Mouse (Mus musculus) heart, postnatal 4 days (tissue): ENCODE measurements around the gene Dzip1l. TPM values are rescaled to one million over a fixed set of nuclear protein-coding genes. Genes with fewer than 3 reads are reported as not detected.

ENCODE experiments used
- DNase-seq: peaks from one replicate; pipeline ENCODE4 v3.0.0; 2021
- total RNA-seq, 2 experiments: library from RNA; stranded (reverse); gene quantifications; 2 replicates each; pipeline ENCODE4 v1.2.3; 2021

Gene Dzip1l
- total RNA-seq, 2 experiments from 2014 or later: 13.2 to 16.2 TPM

GRCm38 (mm10) chr9:99660756-99661155, 31.5 kb downstream of the Dzip1l start:
- DNase-seq: no peak

DNA sequence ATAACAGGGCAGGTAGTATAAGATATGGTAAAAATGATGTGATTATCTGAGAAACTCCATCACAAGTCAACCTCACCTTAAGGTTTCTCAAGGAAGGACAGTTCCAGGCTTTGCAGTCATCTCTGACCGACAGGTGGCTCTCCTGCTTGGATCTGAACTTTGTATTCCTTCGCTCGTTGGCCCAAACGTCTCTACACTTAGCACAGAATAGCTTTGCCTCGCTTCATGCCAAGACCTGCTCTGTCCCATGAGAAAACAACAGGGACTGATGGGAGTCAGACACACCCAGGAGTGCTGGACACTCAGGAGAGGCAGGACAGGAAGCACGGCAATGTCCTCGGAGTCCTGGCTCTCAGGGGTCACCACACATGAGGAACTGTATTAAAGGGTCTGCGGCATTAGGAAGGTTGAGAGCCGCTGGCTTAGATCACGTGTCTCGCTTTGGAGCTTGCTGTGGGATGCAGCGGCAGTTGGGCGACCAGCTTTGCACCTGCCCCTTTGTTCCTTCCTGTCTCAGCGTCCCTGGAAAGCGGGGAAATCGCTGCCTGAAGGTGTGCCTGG, 32.4 kb downstream of the Dzip1l start:
- no peak for DNase-seq

- DNase-seq: peak; percentile 76
Measured at GRCm38 (mm10) chr9:99662406-99662805, 33.1 kb downstream of the Dzip1l start.

GRCm38 (mm10) chr9:99662887-99663286, 33.6 kb downstream of the Dzip1l start:
- DNase-seq: no peak

DNA sequence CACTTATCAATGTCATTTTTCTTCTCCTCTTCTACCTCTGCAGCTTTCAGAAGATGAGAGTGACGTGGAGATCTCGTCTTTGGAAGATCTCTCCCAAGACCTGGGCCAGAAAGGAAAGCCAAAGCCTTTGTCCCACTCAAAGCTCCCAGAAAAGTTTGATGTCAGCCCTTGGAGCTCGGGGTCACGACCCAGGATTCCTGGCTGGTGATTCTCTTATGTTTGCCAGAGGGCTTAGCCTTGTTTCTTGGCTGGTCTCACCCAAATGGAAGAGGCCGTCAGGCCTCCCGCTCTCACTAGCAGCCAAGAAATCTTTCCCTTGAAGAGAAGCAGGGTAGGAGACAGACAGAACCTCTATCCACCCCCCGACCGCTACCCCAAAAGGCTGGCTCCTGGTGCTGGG, 38.3 kb downstream of the Dzip1l start:
- DNase-seq: peak; percentile 28

DNA sequence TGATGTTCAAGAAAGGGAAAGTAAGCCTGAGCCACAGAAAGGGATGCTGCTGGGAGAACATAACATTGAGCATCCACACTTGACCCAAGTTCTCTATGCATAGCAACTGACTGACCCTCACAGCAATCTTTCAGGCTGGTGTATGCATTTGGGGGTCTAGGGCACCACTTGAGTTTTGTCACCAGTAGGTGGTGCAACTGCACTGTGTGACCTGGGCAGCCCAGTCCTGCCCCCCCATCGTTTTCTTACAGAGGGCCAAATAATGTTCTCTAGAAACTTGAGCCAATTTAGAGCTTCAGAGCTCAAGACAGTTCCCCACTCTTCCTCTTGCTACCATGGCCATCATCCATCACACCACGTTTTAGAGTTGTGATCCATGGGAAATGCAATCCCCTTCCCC, 42.3 kb downstream of the Dzip1l start:
- no peak for DNase-seq

DNA sequence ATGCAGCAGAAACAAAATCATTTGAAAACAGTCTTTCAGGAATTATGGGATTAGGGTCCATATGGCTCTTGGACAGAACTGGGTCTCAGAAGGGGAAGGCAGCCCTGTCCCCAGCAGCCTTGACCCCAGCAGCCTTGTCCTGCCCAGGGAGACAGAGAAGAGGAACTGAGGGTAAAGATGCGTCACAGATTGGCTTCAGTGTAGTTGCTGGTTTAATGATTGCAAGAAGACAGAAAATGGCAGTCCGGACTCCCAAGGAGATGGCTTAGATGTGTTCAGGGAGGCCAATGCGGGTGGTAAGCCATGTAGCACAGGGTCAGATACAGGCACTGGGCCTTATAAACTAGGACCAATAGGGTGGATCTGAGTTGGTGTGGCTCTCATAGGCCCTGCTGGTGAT, 46.4 kb downstream of the Dzip1l start:
- DNase-seq: no peak

GRCm38 (mm10) chr9:99681980-99682570, 52.8 kb downstream of the Dzip1l start:
- peak; percentile 21 for DNase-seq

GRCm38 (mm10) chr9:99685061-99685521, 55.8 kb downstream of the Dzip1l start:
- DNase-seq: no peak

DNA sequence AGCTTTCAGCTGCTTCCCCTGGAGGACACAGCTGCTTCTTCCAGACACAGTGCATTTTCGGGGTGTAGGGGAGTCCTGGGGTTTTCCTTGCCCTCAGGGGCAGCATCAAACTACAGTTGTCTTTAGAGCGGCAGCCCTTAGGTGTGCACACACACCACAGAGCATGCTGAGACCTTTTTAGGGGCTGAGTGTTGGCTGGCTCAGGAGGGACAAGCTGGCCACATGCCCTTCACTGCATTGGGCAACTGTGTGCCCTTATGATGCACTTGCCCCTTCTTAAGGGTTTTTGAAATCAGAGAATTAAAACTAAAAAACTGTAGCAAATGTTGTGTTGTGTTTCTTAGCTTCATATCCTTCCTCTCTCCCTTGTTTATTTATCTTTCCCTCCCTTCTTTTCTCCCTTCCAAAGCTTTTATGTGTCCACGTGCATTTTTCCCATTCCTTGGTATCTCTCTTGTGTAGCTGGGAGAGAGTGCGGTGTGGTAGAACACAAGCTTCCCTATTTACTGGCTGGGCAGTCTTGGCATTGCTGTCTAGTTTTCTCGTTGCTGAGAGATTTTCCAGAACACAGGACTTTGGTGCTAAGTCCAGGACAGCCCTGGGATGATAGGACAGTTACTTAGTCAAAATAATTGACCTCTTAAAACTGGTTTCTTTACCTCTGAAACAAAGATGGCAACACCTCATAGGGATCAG, 56.4 kb downstream of the Dzip1l start:
- no peak for DNase-seq

DNA sequence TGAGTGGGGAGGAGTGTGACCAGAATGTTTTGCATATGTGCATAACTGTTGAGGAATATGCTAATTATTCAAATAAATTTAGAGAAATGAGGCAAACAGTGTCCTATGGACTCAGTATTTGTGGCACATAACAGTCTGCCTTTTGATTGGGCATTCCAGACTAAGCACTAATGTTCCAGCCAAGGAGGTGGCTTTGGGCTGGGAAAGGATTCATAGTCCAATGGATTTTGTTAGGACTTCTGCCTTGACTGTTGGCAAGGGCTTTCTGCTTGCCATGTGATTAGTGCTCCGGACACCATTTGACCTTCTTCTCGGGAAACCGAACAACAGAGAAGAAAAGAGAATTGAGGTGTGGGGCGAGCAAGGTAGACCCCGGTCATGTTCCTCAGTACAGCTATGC, 60.5 kb downstream of the Dzip1l start:
- DNase-seq: no peak

- no peak for DNase-seq
Measured at GRCm38 (mm10) chr9:99690386-99690785, 61.1 kb downstream of the Dzip1l start.

DNA sequence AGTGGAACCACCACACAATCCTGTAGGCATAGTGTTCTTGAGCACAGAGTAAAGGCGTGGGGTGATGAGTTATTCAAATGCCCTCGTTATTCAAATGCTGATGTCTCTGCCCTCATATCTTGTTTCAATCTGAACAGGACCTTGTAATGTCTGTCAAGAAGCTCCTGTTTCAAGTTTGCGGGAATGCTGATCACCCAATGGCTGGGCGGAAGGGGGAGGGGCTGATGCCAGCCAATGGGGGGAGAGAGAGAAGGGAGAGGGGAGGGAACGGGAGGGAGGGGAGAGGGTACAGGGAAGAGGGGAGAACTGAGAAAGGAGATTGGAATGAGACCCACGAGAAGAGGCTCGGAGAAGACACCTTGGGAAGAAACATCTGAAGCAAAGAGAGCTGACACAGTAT, 65.7 kb downstream of the Dzip1l start:
- DNase-seq: no peak

DNA sequence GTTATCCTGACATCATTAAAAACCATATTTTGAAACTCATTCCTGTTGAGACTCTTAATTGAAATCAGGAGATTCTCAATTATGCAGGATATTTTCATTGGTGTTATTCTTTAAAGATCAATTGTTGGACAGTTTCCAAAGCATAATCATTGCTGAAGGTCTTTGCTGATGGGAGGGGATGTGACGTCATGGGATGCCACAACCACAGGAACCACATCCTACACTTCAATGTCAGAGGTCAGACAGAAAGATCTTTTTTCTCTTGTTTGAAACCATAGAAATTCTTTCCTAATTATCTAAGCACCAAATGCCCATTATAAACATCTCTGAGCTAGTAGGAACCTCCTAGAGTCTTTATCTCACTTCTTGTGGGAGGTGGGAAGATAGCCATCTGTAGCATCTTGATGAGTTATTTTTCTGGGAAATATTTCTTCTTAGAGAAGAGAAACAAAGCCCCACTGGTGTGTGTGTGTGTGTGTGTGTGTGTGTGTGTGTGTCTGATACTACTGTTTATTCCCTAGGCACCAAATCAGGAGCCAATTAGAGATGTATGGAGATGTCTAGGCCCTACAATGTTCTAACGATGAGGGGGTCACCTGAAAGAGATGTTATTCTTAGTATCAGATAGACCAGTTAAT, 70.6 kb downstream of the Dzip1l start:
- no peak for DNase-seq

DNA sequence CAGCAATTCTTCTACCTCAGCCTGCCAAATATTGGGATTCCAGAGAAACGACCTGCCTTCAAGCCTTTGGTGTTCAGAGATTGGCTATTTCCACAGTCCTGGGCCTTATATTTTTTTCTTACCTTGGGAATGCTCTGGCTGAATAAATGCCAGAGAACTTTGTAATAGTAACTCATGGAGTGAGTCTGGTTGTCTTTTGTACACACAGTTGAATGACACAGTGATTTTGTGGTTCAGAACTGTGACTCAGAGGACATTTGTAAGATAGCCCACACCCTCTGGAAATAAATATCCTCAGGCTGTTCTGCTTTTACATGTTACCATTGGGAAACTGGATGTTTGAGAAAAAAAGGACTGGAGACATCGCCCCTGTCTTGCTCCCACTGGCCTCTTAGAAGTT, 71.9 kb downstream of the Dzip1l start:
- DNase-seq: no peak

- no peak for DNase-seq
Measured at GRCm38 (mm10) chr9:99702215-99702614, 72.9 kb downstream of the Dzip1l start.

DNA sequence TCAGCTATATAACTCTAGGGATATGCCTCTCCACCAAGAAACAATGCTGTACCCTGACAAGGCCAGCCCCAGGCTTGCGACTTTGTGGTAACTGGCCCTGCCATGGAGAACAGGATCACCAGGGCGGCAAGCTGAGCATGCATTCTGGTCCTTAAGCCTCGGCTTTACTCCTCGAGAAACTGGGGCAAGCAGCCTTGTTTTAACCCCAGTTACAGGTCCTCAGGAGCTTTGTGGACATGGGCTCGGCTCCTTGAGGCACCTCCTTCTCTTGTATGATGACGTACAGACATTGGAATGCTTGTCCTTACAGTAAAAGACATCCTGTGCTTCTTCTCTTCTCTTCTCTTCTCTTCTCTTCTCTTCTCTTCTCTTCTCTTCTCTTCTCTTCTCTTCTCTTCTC, 74.4 kb downstream of the Dzip1l start:
- DNase-seq: no peak

DNA sequence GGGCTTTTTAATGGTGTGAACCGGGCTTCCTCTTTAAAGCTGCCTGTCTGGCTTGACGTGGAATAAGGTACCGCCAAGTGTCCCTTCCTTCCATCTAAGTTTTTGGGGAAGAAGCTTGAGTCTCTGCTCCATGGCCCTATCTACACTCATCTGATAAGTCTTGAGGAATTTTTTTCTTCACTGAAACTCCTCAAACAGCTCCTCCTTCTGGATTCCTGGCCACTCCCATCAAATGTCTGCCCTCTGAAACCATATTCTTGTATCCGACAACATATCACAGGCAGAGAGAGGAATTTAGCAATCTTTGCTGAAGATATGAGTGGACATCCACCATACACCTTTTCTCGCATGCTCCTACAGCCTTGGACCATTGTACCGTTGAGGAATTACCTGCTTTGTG, 77.0 kb downstream of the Dzip1l start:
- no peak for DNase-seq

DNA sequence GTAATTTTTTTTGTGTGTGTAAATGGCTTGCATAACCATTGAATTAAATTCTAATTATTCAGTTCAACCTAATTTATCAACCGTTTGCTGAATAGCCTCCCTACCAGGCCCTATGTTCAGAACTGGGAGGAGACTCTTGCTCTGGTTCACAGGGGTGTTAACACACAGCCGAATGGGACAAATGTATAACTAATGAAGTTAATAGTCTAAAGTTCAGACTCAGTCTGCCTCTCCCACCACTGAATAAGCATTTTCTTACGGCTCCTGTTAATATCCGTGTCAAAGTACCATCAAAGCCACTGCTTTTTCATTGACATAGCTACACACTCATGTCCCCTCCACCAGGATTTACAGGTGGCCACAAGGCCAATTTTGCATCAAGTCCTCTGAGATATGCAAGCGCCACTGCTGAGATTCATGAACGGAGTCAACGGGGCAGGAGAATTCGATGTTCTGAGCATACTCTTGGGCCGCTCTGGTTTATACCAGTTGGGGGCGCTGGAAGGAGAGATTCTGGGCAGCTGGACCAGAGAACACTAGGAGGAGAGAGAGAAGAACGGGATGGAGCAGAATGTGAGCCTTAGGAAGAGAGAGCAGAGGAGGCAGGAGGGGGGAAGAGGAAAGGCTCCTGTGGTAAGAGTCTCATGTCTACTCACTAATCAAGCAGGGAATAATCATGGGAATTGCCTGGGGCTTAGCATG, 78.3 kb downstream of the Dzip1l start:
- DNase-seq: no peak

GRCm38 (mm10) chr9:99709588-99710248, 80.4 kb downstream of the Dzip1l start:
- DNase-seq: no peak

DNA sequence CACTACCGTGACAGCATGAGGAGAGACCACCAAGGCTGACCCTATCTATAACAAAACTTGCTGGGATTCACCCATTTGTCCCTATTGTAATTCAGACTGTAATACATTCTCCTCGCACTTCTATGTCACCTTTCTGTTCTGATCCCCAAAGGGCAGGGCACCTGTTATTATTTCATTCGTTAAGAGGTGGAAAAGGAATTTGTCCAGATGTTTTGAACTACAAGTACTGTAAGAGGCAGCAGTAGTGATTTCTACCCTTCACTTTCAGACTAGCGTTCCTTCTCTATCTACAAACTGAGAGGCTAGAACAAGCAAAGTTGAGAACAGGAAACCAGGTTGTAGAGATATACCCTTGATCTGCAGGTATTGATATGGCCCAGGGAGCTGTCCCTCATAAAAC, 81.0 kb downstream of the Dzip1l start:
- DNase-seq: no peak

GRCm38 (mm10) chr9:99717134-99717533, 87.8 kb downstream of the Dzip1l start, which contains the start of gene Cldn18:
TSS of gene Cldn18 (minus strand) at chr9:99717267.
- DNase-seq: no peak
